Mouse (Mus musculus): ENCODE data around the gene Olfr1183. TPM values are rescaled to one million over a fixed set of nuclear protein-coding genes. Genes with fewer than 3 reads are reported as not detected.
"Not testable (repeated sequence)": the region's sequence is repeated elsewhere in the genome, so short reads cannot be mapped to it uniquely, and the experiment has no call there.

The Olfr1183 gene
- not detected for total RNA-seq (2022)

DNA sequence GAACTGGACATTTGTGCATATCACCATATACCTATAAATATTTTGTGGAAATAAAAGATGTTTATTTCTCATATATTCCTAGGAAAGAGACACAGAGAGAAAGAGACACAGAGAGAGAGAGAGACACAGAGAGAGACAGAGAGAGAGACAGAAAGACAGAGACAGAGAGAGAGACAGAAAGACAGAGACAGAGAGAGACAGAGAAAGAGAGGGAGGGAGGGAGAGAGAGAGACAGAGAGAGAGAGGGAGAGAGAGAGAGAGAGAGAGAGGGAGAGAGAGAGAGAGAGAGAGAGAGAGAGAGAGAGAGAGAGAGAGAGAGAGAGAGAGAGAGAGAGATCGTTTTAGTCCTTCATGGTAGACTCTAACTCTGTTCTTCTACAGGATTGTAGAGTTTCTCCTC is at the start of gene Olfr1183:
Gene Olfr1183, plus strand, starts transcription at position 301 of the 400 bp plus-strand sequence.
- DNase-seq, result not testable (repeated sequence)

- no peak for DNase-seq
Measured at GRCm38 (mm10) chr2:88406353-88406752, 48.3 kb upstream of the Olfr1183 start, which contains the start of gene Olfr1179. Gene Olfr1179 (minus strand): TSS chr2:88406453.

DNA sequence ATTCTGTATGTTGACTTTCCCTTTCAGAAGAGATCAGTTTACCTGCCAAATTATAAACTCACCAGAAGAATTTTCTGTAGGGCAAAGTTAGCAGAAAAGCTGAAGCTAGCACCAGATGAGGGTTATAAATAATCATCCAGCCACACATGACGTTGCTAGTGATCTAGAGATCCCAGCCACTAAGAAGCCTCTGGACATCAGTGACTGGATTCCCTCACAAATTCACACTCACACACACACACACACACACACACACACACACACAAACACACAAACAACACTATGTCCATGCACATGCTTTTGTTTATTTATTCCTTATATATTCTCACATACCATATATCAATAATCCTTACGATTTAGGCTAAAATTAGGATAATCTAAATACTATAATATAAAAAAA is 35.6 kb upstream of the Olfr1183 start, which contains the start of gene Olfr1180:
Gene Olfr1180, minus strand, starts transcription at position 101 of the 400 bp plus-strand sequence.
- no peak for DNase-seq

- DNase-seq, result no peak
Measured at GRCm38 (mm10) chr2:88426071-88426470, 28.6 kb upstream of the Olfr1183 start, which contains the start of gene Olfr1181. Gene Olfr1181 (minus strand): TSS chr2:88426171.

DNA sequence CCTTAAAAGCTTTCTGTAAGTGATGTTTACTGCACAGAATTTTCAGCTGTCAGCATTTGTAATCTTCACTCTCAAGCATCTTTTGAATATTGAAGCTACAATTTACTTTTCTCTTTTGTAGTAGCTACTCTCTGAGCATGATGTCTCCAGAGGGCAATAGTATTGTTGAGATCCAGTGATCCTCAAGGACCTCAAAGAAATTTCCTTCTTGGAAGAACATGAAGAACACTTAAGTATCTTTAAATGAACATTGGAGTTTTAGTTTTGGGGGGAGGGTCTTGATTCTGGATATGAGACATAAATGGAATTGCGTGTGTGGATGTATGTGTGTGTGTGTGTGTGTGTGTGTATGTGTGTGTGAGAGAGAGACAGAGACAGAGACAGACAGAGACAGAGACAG is 5.6 kb upstream of the Olfr1183 start, which contains the start of gene Gm13757:
Gene Gm13757, minus strand, starts transcription at position 101 of the 400 bp plus-strand sequence.
- DNase-seq, result no peak

DNA sequence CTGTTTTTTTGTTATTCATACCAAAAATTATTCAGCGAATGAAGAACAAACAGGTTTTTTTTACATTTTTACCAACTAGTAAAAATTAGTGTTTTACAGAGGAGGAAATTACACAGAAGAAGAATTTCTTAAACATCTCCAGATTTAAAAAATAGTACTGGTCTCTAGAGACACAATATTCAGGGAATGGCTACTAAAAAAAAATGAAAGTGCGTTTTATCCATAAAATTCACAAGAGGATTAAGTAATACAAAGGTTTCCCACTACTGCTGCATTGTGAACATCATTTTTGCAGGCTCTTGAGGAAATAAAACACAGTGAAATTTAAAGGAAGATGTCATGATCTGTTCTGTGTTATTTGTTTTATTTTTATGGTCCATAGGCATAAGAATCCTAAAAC is 28.6 kb downstream of the Olfr1183 start, which contains the start of gene Olfr1184:
Gene Olfr1184, plus strand, starts transcription at position 301 of the 400 bp plus-strand sequence.
- no peak for DNase-seq

DNA sequence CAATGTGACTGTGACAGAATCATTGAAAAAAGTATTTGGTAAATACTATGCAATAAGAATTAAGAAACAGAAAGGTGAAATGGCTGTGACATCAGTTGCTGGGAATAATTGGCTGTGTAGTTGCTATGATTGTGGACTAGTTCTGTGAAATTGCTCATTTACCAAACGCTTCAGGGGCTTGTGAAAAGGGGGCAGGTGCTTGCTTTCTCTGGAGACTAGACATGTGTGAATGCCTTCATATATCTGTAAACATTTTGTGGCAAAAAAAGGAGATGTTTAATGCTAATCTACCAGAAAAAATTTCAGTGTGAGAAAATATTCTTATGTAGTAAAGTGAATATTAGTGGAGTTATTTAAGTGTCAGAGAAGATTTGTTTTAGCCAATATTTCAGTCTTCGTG is 38.4 kb downstream of the Olfr1183 start, which contains the start of gene Olfr1185-ps1:
Gene Olfr1185-ps1, plus strand, starts transcription at position 301 of the 400 bp plus-strand sequence.
- no peak for DNase-seq

DNA sequence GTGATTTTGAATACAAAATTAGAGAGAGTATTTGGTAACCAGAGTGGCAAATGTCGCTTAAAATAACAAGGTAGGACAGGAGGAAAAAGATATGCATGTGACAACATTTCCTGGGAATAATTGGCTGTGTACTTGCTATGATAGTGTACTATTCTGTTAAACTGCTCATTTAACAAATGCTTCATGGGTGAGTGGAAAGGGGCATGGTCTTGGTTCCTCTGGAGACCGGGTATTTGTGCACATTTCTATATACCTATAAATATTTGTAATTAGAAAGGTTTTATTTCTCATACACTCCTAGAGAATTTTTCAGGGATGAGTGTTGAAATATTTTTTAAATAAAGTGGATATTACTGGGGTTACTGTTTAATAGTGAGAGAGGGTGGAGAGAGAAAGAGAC is 63.6 kb downstream of the Olfr1183 start, which contains the start of gene Olfr1186:
Gene Olfr1186, plus strand, starts transcription at position 301 of the 400 bp plus-strand sequence.
- no peak for DNase-seq

Other genes starting within 250 kb of the Olfr1183 start
- not detected for gene Olfr1170, start 226.5 kb upstream of the Olfr1183 start, total RNA-seq (2022)
- gene Olfr1173, start 175.0 kb upstream of the Olfr1183 start, total RNA-seq (2022), result not detected
- gene Olfr1174-ps, start 139.7 kb upstream of the Olfr1183 start, total RNA-seq (2022), result not detected
- under 1 TPM in 1 of 4 experiments, not detected in 3; 0.06 TPM for gene Olfr1175-ps, start 127.7 kb upstream of the Olfr1183 start, total RNA-seq (2022)
- not detected for gene Olfr1176, start 118.1 kb upstream of the Olfr1183 start, total RNA-seq (2022)
- not detected for gene Olfr1177-ps, start 108.4 kb upstream of the Olfr1183 start, total RNA-seq (2022)
- not detected for gene Olfr1178, start 67.8 kb upstream of the Olfr1183 start, total RNA-seq (2022)
- gene Olfr1179, start 48.4 kb upstream of the Olfr1183 start, total RNA-seq (2022), result not detected
- not detected for gene Olfr1180, start 35.7 kb upstream of the Olfr1183 start, total RNA-seq (2022)
- gene Olfr1181, start 28.7 kb upstream of the Olfr1183 start, total RNA-seq (2022), result not detected
- not detected for gene Gm13757, start 5.7 kb upstream of the Olfr1183 start, total RNA-seq (2022)
- not detected for gene Olfr1184, start 28.7 kb downstream of the Olfr1183 start, total RNA-seq (2022)
- gene Olfr1185-ps1, start 38.5 kb downstream of the Olfr1183 start, total RNA-seq (2022), result not detected
- not detected for gene Olfr1186, start 63.7 kb downstream of the Olfr1183 start, total RNA-seq (2022)
- gene Olfr1188, start 102.1 kb downstream of the Olfr1183 start, total RNA-seq (2022), result not detected
- gene Olfr1189, start 131.6 kb downstream of the Olfr1183 start, total RNA-seq (2022), result not detected
- not detected for gene Olfr1191-ps1, start 185.7 kb downstream of the Olfr1183 start, total RNA-seq (2022)
- gene Olfr1192-ps1, start 193.6 kb downstream of the Olfr1183 start, total RNA-seq (2022), result not detected
- gene Olfr1193, start 220.8 kb downstream of the Olfr1183 start, total RNA-seq (2022), result not detected
- not detected for gene Olfr1195, start 234.3 kb downstream of the Olfr1183 start, total RNA-seq (2022)
- gene Olfr1196, start 249.7 kb downstream of the Olfr1183 start, total RNA-seq (2022), result not detected

Measured in adrenal gland, adult 8-10 months (tissue).